Mouse (Mus musculus) liver, embryonic 12.5 days (tissue): ENCODE data around the gene Lrch1. TPM values are rescaled to one million over a fixed set of nuclear protein-coding genes. Genes with fewer than 3 reads are reported as not detected.

Experiments
- polyA plus RNA-seq: library from polyadenylated mRNA; unstranded; fragments of >200 nt; fragmentation: Nextera tagmentation; extraction: Ambion mirVana; gene quantifications from 2 replicates; pipeline ENCODE4 v1.2.1, GENCODE M21; 2016

The Lrch1 gene
- polyA plus RNA-seq, 1 experiment from 2014 or later, result 6.5 TPM

Other genes starting within 250 kb of the Lrch1 start
- gene Esd, start 215.6 kb downstream of the Lrch1 start, polyA plus RNA-seq, result 297 and 303 TPM in 2 replicates
- 0.19 and 0.22 TPM in 2 replicates for gene Rubcnl, start 68.2 kb upstream of the Lrch1 start, polyA plus RNA-seq
- not detected in 2 replicates for gene Lrrc63, start 183.0 kb upstream of the Lrch1 start, polyA plus RNA-seq
- gene Lcp1, start 183.2 kb upstream of the Lrch1 start, polyA plus RNA-seq, result 36.2 and 39.8 TPM in 2 replicates